Mouse (Mus musculus): ENCODE results near the gene Gpat3.

Gene Gpat3

GRCm38 (mm10) chr5:100845485-100845847, at the start of gene Gpat3:
TSS of gene Gpat3 (plus strand) at chr5:100845713.
- no peak for DNase-seq (ENCODE audit: low read depth in 1 of 2, low spot score in 2 of 2)

GRCm38 (mm10) chr5:100798165-100798860, 47.2 kb upstream of the Gpat3 start, which contains the start of the genes Helq and Mrps18c:
TSS of gene Helq (minus strand) at chr5:100798598.
TSS of gene Mrps18c (plus strand) at chr5:100798627.
- peak; percentile 59 to 60 for DNase-seq (ENCODE audit: low read depth in 1 of 2, low spot score in 2 of 2)

- DNase-seq (ENCODE audit: low read depth in 1 of 2, low spot score in 2 of 2): no peak
Observed at GRCm38 (mm10) chr5:100818341-100818740, 27.2 kb upstream of the Gpat3 start.

- DNase-seq (ENCODE audit: low read depth in 1 of 2, low spot score in 2 of 2): no peak
Observed at GRCm38 (mm10) chr5:100819568-100820480, 25.7 kb upstream of the Gpat3 start.

GRCm38 (mm10) chr5:100820483-100821184, 24.9 kb upstream of the Gpat3 start, which contains the start of gene Abraxas1:
TSS of gene Abraxas1 (minus strand) at chr5:100820965.
- peak; percentile 26 to 73 for DNase-seq (ENCODE audit: low read depth in 1 of 2, low spot score in 2 of 2)

GRCm38 (mm10) chr5:100821375-100821774, 24.1 kb upstream of the Gpat3 start:
- peak in 1 of 2 experiments; percentile 5 for DNase-seq (ENCODE audit: low read depth in 1 of 2, low spot score in 2 of 2)

- no peak for DNase-seq (ENCODE audit: low read depth in 1 of 2, low spot score in 2 of 2)
Observed at GRCm38 (mm10) chr5:100822826-100823225, 22.7 kb upstream of the Gpat3 start.

GRCm38 (mm10) chr5:100825975-100826374, 19.5 kb upstream of the Gpat3 start:
- DNase-seq (ENCODE audit: low read depth in 1 of 2, low spot score in 2 of 2): no peak

GRCm38 (mm10) chr5:100826531-100826930, 19.0 kb upstream of the Gpat3 start:
- DNase-seq (ENCODE audit: low read depth in 1 of 2, low spot score in 2 of 2): no peak

- DNase-seq (ENCODE audit: low read depth in 1 of 2, low spot score in 2 of 2): no peak
Observed at GRCm38 (mm10) chr5:100828701-100829100, 16.8 kb upstream of the Gpat3 start.

- no peak for DNase-seq (ENCODE audit: low read depth in 1 of 2, low spot score in 2 of 2)
Observed at GRCm38 (mm10) chr5:100832680-100833079, 12.8 kb upstream of the Gpat3 start.

- no peak for DNase-seq (ENCODE audit: low read depth in 1 of 2, low spot score in 2 of 2)
Observed at GRCm38 (mm10) chr5:100833841-100834240, 11.7 kb upstream of the Gpat3 start.

- no peak for DNase-seq (ENCODE audit: low read depth in 1 of 2, low spot score in 2 of 2)
Observed at GRCm38 (mm10) chr5:100835862-100836538, 9.5 kb upstream of the Gpat3 start.

GRCm38 (mm10) chr5:100837907-100838306, 7.6 kb upstream of the Gpat3 start:
- DNase-seq (ENCODE audit: low read depth in 1 of 2, low spot score in 2 of 2): no peak

GRCm38 (mm10) chr5:100844485-100844884, 1.0 kb upstream of the Gpat3 start:
- DNase-seq (ENCODE audit: low read depth in 1 of 2, low spot score in 2 of 2): no peak

- DNase-seq (ENCODE audit: low read depth in 1 of 2, low spot score in 2 of 2): peak; percentile 73
Observed at GRCm38 (mm10) chr5:100845848-100846598, 510 bp downstream of the Gpat3 start.

- DNase-seq (ENCODE audit: low read depth in 1 of 2, low spot score in 2 of 2): no peak
Observed at GRCm38 (mm10) chr5:100846599-100846920, 1.0 kb downstream of the Gpat3 start.

GRCm38 (mm10) chr5:100847143-100847542, 1.6 kb downstream of the Gpat3 start:
- DNase-seq (ENCODE audit: low read depth in 1 of 2, low spot score in 2 of 2): no peak

- DNase-seq (ENCODE audit: low read depth in 1 of 2, low spot score in 2 of 2): no peak
Observed at GRCm38 (mm10) chr5:100853963-100854362, 8.4 kb downstream of the Gpat3 start.

GRCm38 (mm10) chr5:100856552-100856951, 11.0 kb downstream of the Gpat3 start:
- no peak for DNase-seq (ENCODE audit: low read depth in 1 of 2, low spot score in 2 of 2)

All from monocyte, adult 2 months (primary cell).